Mouse (Mus musculus) embryonic fibroblast, embryonic 13.5 days (primary cell): ENCODE measurements around the gene Dennd1a. TPM values are rescaled to one million over a fixed set of nuclear protein-coding genes. Genes with fewer than 3 reads are reported as not detected.
A peak's percentile ranks its signal among the peaks of the same experiment; 100 is the strongest.

Source experiments
- H3K27ac ChIP-seq: 2 replicates; pipeline ENCODE4 v1.5.1; 2012; ENCODE audit warnings: low read length, control low read depth, inconsistent platforms; ENCODE audit not compliant: insufficient read depth
- H3K4me1 ChIP-seq: 2 replicates; pipeline ENCODE4 v1.6.1; 2011; ENCODE audit warnings: low read length; ENCODE audit not compliant: control insufficient read depth, insufficient read depth
- H3K4me3 ChIP-seq: 2 replicates; pipeline ENCODE4 v1.5.1; 2011; ENCODE audit warnings: mild to moderate bottlenecking, control low read depth, low read length; ENCODE audit not compliant: insufficient read depth
- CTCF ChIP-seq: IDR thresholded peaks from 2 replicates; pipeline ENCODE4 v1.5.1; 2011; ENCODE audit warnings: mild to moderate bottlenecking, control low read depth, low read length, moderate library complexity, borderline replicate concordance; ENCODE audit not compliant: insufficient read depth
- POLR2A ChIP-seq: IDR thresholded peaks from 2 replicates; pipeline ENCODE4 v1.6.1; 2011; ENCODE audit warnings: low read depth, mild to moderate bottlenecking, control low read depth, low read length, moderate library complexity
- polyA plus RNA-seq: library from polyadenylated mRNA; stranded (reverse); fragments of >200 nt; gene quantifications from 2 replicates; pipeline ENCODE4 v1.2.4, GENCODE M21; 2011; ENCODE audit warnings: low read depth; ENCODE audit not compliant: missing spikeins, insufficient read length

The Dennd1a gene
- polyA plus RNA-seq, 1 experiment: 25.7 TPM

GRCm38 (mm10) chr2:38198072-38198471 lies 89.1 kb downstream of the Dennd1a start:
- Histone ChIP-seq H3K4me3 (no peak overlapping the region), H3K4me1 (no peaks in the 10 kb centered on the region; the same call in 1 of the 2 replicates), H3K27ac (no peak overlapping the region)
- no peak for TF ChIP-seq POLR2A
- TF ChIP-seq CTCF: no peak

- Histone ChIP-seq H3K27ac (no peak overlapping the region), H3K4me3 (no peak overlapping the region), H3K4me1 (no peaks in the 10 kb centered on the region; the same call in 1 of the 2 replicates)
- TF ChIP-seq POLR2A (no peak), CTCF (no peak)
Measured at GRCm38 (mm10) chr2:38196199-38197060, 90.8 kb downstream of the Dennd1a start.

GRCm38 (mm10) chr2:38192007-38192406 lies 95.2 kb downstream of the Dennd1a start:
- H3K4me1 ChIP-seq: no peaks in the 10 kb centered on the region; the same call in 1 of the 2 replicates
- no peak overlapping the region for H3K27ac ChIP-seq
- no peak overlapping the region for H3K4me3 ChIP-seq
- no peak for TF ChIP-seq POLR2A

GRCm38 (mm10) chr2:38191601-38192000 lies 95.6 kb downstream of the Dennd1a start:
- H3K4me3 ChIP-seq: no peak overlapping the region
- TF ChIP-seq CTCF (no peak), POLR2A (no peak)
- H3K27ac ChIP-seq: no peak overlapping the region
- no peaks in the 10 kb centered on the region; the same call in 1 of the 2 replicates for H3K4me1 ChIP-seq

GRCm38 (mm10) chr2:38186438-38186837 lies 100.8 kb downstream of the Dennd1a start:
- no peak overlapping the region for H3K4me3 ChIP-seq
- H3K27ac ChIP-seq: no peak overlapping the region
- H3K4me1 ChIP-seq: no peaks in the 10 kb centered on the region
- TF ChIP-seq POLR2A (no peak), CTCF (peak; percentile 16; the same call in 1 of the 2 replicates)

- no peaks in the 10 kb centered on the region for H3K4me1 ChIP-seq
- no peak overlapping the region for H3K4me3 ChIP-seq
- TF ChIP-seq CTCF (no peak), POLR2A (no peak)
- H3K27ac ChIP-seq: no peak overlapping the region
Measured at GRCm38 (mm10) chr2:38184977-38185376, 102.2 kb downstream of the Dennd1a start.

GRCm38 (mm10) chr2:38183881-38184280 lies 103.3 kb downstream of the Dennd1a start:
- H3K4me1 ChIP-seq: no peaks in the 10 kb centered on the region
- H3K27ac ChIP-seq: no peak overlapping the region
- H3K4me3 ChIP-seq: no peak overlapping the region
- no peak for TF ChIP-seq CTCF
- TF ChIP-seq POLR2A: no peak

GRCm38 (mm10) chr2:38182283-38182682 lies 104.9 kb downstream of the Dennd1a start:
- Histone ChIP-seq H3K4me3 (no peak overlapping the region), H3K4me1 (no peaks in the 10 kb centered on the region), H3K27ac (no peak overlapping the region)
- TF ChIP-seq POLR2A (no peak), CTCF (no peak)

GRCm38 (mm10) chr2:38177583-38177978 lies 109.6 kb downstream of the Dennd1a start:
- no peak overlapping the region for H3K4me3 ChIP-seq
- no peak for TF ChIP-seq CTCF
- TF ChIP-seq POLR2A: no peak

GRCm38 (mm10) chr2:38176870-38177582 lies 110.2 kb downstream of the Dennd1a start:
- Histone ChIP-seq H3K4me1 (no peaks in the 10 kb centered on the region; the same call in 1 of the 2 replicates), H3K27ac (no peak overlapping the region), H3K4me3 (no peak overlapping the region)
- TF ChIP-seq CTCF: no peak
- TF ChIP-seq POLR2A: no peak

More at GRCm38 (mm10) chr2:38177583-38177978, 109.6 kb downstream of the Dennd1a start:
- H3K27ac ChIP-seq: no peak overlapping the region
- H3K4me1 ChIP-seq: no peaks in the 10 kb centered on the region; the same call in 1 of the 2 replicates
